Mouse (Mus musculus) olfactory bulb, adult 2 months (tissue): ENCODE measurements around the gene Specc1l.

Experiments
- CTCF ChIP-seq: fragments of 200-500 bp; IDR thresholded peaks from 2 replicates; pipeline ENCODE4 v1.5.1; 2012; ENCODE audit warnings: low read depth, mild to moderate bottlenecking, low read length, moderate library complexity; ENCODE audit not compliant: insufficient read depth
- POLR2A ChIP-seq: fragments of 200-500 bp; IDR thresholded peaks from 2 replicates; pipeline ENCODE4 v1.6.1; 2012; ENCODE audit warnings: mild to moderate bottlenecking, low read depth, low read length, moderate library complexity; ENCODE audit not compliant: insufficient read depth

DNA sequence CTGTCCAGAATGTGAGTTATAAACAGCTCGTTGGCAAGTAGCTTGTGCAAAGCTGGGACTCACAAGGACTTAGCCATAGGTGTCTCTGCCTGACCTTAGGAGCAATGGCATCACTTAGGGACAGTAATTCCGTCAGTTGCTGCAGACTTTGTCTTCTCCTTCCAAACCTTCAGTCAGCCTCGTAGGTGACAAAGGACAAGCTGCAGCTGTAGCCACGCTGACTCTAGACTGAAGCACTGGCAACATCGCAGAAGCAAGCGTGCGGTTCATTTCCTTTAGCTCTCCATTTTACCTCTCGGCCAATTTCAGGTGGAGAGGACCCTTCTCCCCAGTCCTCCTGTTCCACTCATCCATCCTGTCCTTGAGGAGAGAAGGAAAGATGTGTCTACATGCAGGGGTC, 112.1 kb downstream of the Specc1l start:
- TF ChIP-seq CTCF (no peak), POLR2A (no peak)
